Mouse (Mus musculus): Measurements from ENCODE around the gene Panx2. TPM values are rescaled to one million over a fixed set of nuclear protein-coding genes. Genes with fewer than 3 reads are reported as not detected.

The Panx2 gene
- total and polyA plus RNA-seq, 2 experiments, result not detected

- 0 out of 2 replicates have a peak, but pooled peaks cover 2% of the 10 kb centered on the region for H3K36me3 ChIP-seq (ENCODE audit: control insufficient read depth, insufficient read depth, low read length)
- H3K79me2 ChIP-seq (ENCODE audit: control insufficient read depth, insufficient read depth, low read length), result peaks cover 21% of the 10 kb centered on the region; the same call in 1 of the 2 replicates
- H3K9ac ChIP-seq (ENCODE audit: low read depth, low read length), result peak overlapping the region; percentile 96
- H3K27ac ChIP-seq (replicated peaks; ENCODE audit: insufficient read depth, low read depth, low read length), result peak overlapping the region; percentile 97
- DNase-seq (ENCODE audit: extremely low read depth, low read depth, low spot score), result peak; percentile 64
- peaks cover 15% of the 10 kb centered on the region for H3K4me1 ChIP-seq (ENCODE audit: control insufficient read depth, insufficient read depth, low read length)
- under 1% methylated on average over 36 of the region's 39 CpGs for WGBS
- H3K27me3 ChIP-seq (ENCODE audit: control insufficient read depth, insufficient read depth, low read length), result no peaks in the 10 kb centered on the region
- TF ChIP-seq CTCF (IDR thresholded peaks at IDR 0.05; ENCODE audit: low read depth, low read length) (no peak), POLR2A (IDR thresholded peaks at IDR 0.05; ENCODE audit: extremely low read depth, insufficient read depth, low read length) (no peak)
- peak overlapping the region; percentile 96 for H3K4me3 ChIP-seq (ENCODE audit: insufficient read depth, low read depth, low read length)
Measured at GRCm38 (mm10) chr15:89076156-89076731, 16.7 kb downstream of the Panx2 start.

GRCm38 (mm10) chr15:89078208-89078836, 18.8 kb downstream of the Panx2 start:
- H3K27me3 ChIP-seq (ENCODE audit: control insufficient read depth, insufficient read depth, low read length), result no peaks in the 10 kb centered on the region
- H3K4me1 ChIP-seq (ENCODE audit: control insufficient read depth, insufficient read depth, low read length), result peaks cover 17% of the 10 kb centered on the region
- WGBS, result 5% methylated on average over 9 of the region's 9 CpGs
- H3K36me3 ChIP-seq (ENCODE audit: control insufficient read depth, insufficient read depth, low read length), result peaks cover 4% of the 10 kb centered on the region; the same call in 1 of the 2 replicates
- TF ChIP-seq POLR2A (IDR thresholded peaks at IDR 0.05; ENCODE audit: extremely low read depth, insufficient read depth, low read length) (peak; percentile 82), CTCF (IDR thresholded peaks at IDR 0.05; ENCODE audit: low read depth, low read length) (no peak)
- H3K27ac ChIP-seq (replicated peaks; ENCODE audit: insufficient read depth, low read depth, low read length), result peak overlapping the region; percentile 97
- peak; percentile 88 for DNase-seq (ENCODE audit: extremely low read depth, low read depth, low spot score)
- peaks cover 21% of the 10 kb centered on the region; the same call in 1 of the 2 replicates for H3K79me2 ChIP-seq (ENCODE audit: control insufficient read depth, insufficient read depth, low read length)
- H3K4me3 ChIP-seq (ENCODE audit: insufficient read depth, low read depth, low read length), result peak overlapping the region; percentile 96
- H3K9ac ChIP-seq (ENCODE audit: low read depth, low read length), result peak overlapping the region; percentile 96

- H3K79me2 ChIP-seq (ENCODE audit: control insufficient read depth, insufficient read depth, low read length), result peaks cover 7% of the 10 kb centered on the region; the same call in 1 of the 2 replicates
- WGBS, result 33% methylated on average over 1 of the region's 1 CpGs
- no peaks in the 10 kb centered on the region for H3K27me3 ChIP-seq (ENCODE audit: control insufficient read depth, insufficient read depth, low read length)
- peak overlapping the region; percentile 94 for H3K27ac ChIP-seq (replicated peaks; ENCODE audit: insufficient read depth, low read depth, low read length)
- H3K4me3 ChIP-seq (ENCODE audit: insufficient read depth, low read depth, low read length), result no peak overlapping the region
- peak overlapping the region; percentile 54 for H3K9ac ChIP-seq (ENCODE audit: low read depth, low read length)
- peaks cover 12% of the 10 kb centered on the region; the same call in 1 of the 2 replicates for H3K36me3 ChIP-seq (ENCODE audit: control insufficient read depth, insufficient read depth, low read length)
- peaks cover 28% of the 10 kb centered on the region for H3K4me1 ChIP-seq (ENCODE audit: control insufficient read depth, insufficient read depth, low read length)
- no peak for TF ChIP-seq CTCF (IDR thresholded peaks at IDR 0.05; ENCODE audit: low read depth, low read length)
- no peak for TF ChIP-seq POLR2A (IDR thresholded peaks at IDR 0.05; ENCODE audit: extremely low read depth, insufficient read depth, low read length)
- DNase-seq (ENCODE audit: extremely low read depth, low read depth, low spot score), result peak; percentile 91
Measured at GRCm38 (mm10) chr15:89083906-89084305, 24.4 kb downstream of the Panx2 start.

GRCm38 (mm10) chr15:89084826-89085225, 25.3 kb downstream of the Panx2 start:
- peak; percentile 61 for DNase-seq (ENCODE audit: extremely low read depth, low read depth, low spot score)
- Histone ChIP-seq H3K9ac (ENCODE audit: low read depth, low read length) (peak overlapping the region; percentile 54), H3K4me1 (ENCODE audit: control insufficient read depth, insufficient read depth, low read length) (peaks cover 28% of the 10 kb centered on the region), H3K36me3 (ENCODE audit: control insufficient read depth, insufficient read depth, low read length) (peaks cover 9% of the 10 kb centered on the region; the same call in 1 of the 2 replicates), H3K79me2 (ENCODE audit: control insufficient read depth, insufficient read depth, low read length) (peaks cover 11% of the 10 kb centered on the region; the same call in 1 of the 2 replicates), H3K27me3 (ENCODE audit: control insufficient read depth, insufficient read depth, low read length) (no peaks in the 10 kb centered on the region), H3K4me3 (ENCODE audit: insufficient read depth, low read depth, low read length) (no peak overlapping the region), H3K27ac (replicated peaks; ENCODE audit: insufficient read depth, low read depth, low read length) (peak overlapping the region; percentile 83)
- TF ChIP-seq POLR2A (IDR thresholded peaks at IDR 0.05; ENCODE audit: extremely low read depth, insufficient read depth, low read length) (no peak), CTCF (IDR thresholded peaks at IDR 0.05; ENCODE audit: low read depth, low read length) (no peak)
- 37% methylated on average over 2 of the region's 2 CpGs for WGBS

GRCm38 (mm10) chr15:89088607-89089247, 29.2 kb downstream of the Panx2 start, which contains the start of gene Selenoo:
TSS of gene Selenoo (plus strand) at chr15:89089084.
- H3K4me1 ChIP-seq (ENCODE audit: control insufficient read depth, insufficient read depth, low read length), result peaks cover 24% of the 10 kb centered on the region
- peaks cover 11% of the 10 kb centered on the region; the same call in 1 of the 2 replicates for H3K79me2 ChIP-seq (ENCODE audit: control insufficient read depth, insufficient read depth, low read length)
- DNase-seq (ENCODE audit: extremely low read depth, low read depth, low spot score), result peak; percentile 89
- 1% methylated on average over 38 of the region's 38 CpGs for whole genome bisulfite sequencing
- peaks cover 15% of the 10 kb centered on the region for H3K36me3 ChIP-seq (ENCODE audit: control insufficient read depth, insufficient read depth, low read length)
- peak within 1 kb of the TSS; percentile 99 for H3K27ac ChIP-seq (replicated peaks; ENCODE audit: insufficient read depth, low read depth, low read length)
- H3K4me3 ChIP-seq (ENCODE audit: insufficient read depth, low read depth, low read length), result peak within 1 kb of the TSS; percentile 89
- H3K27me3 ChIP-seq (ENCODE audit: control insufficient read depth, insufficient read depth, low read length), result no peaks in the 10 kb centered on the region
- peak within 1 kb of the TSS; percentile 99 for H3K9ac ChIP-seq (ENCODE audit: low read depth, low read length)
- TF ChIP-seq CTCF (IDR thresholded peaks at IDR 0.05; ENCODE audit: low read depth, low read length) (no peak), POLR2A (IDR thresholded peaks at IDR 0.05; ENCODE audit: extremely low read depth, insufficient read depth, low read length) (peak; percentile 91)

Data from liver, adult 2 months (tissue).